Mouse (Mus musculus) embryonic fibroblast, embryonic 13.5 days (primary cell): ENCODE data around the gene Dhrs7.

Source experiments
- CTCF ChIP-seq: IDR thresholded peaks from 2 replicates; pipeline ENCODE4 v1.5.1; 2011; ENCODE audit warnings: mild to moderate bottlenecking, control low read depth, low read length, moderate library complexity, borderline replicate concordance; ENCODE audit not compliant: insufficient read depth
- POLR2A ChIP-seq: IDR thresholded peaks from 2 replicates; pipeline ENCODE4 v1.6.1; 2011; ENCODE audit warnings: low read depth, mild to moderate bottlenecking, control low read depth, low read length, moderate library complexity

- TF ChIP-seq CTCF (no peak), POLR2A (no peak)
Measured at GRCm38 (mm10) chr12:72674079-72674797, 9.5 kb upstream of the Dhrs7 start.
